Comparison of ENCODE assay signal across 40 mouse cellular contexts in genomic region chr6:55189406-55189805, GRCm38 (mm10). TPM values are rescaled to one million over a fixed set of nuclear protein-coding genes. Genes with fewer than 3 reads are reported as not detected.
"Had no signal": no experiment of that assay in that cellular context is flagged by ENCODE, and none has a peak within 500 bp of the region (broad histone marks: within the 10 kb centered on the region; RNA-seq: fewer than 3 reads in every experiment).

No protein-coding gene starts in this region.

- H3K27me3 ChIP-seq: limb, embryonic 12.5 days; limb, embryonic 13.5 days; limb, embryonic 15.5 days; liver, embryonic 12.5 days; liver, embryonic 13.5 days; liver, embryonic 15.5 days; lung, embryonic 15.5 days; midbrain, embryonic 12.5 days; midbrain, embryonic 13.5 days; midbrain, embryonic 15.5 days; neural tube, embryonic 12.5 days had no signal

- H3K9me3 ChIP-seq: limb, embryonic 10.5 days; limb, embryonic 12.5 days; limb, embryonic 13.5 days; limb, embryonic 15.5 days; liver, embryonic 12.5 days; liver, embryonic 13.5 days; liver, embryonic 15.5 days; lung, embryonic 15.5 days; midbrain, embryonic 12.5 days; midbrain, embryonic 13.5 days; midbrain, embryonic 15.5 days; neural tube, embryonic 12.5 days had no signal

- DNase-seq: left cerebral cortex, postnatal 4 days; liver; liver, embryonic 13.5 days; lung, adult 18-20 months; lung, adult 2 months; lung, embryonic 14.5 days; lung, postnatal 10 days; lung, postnatal 14 days; lung, postnatal 36 days; lung, postnatal 4 days; midbrain, embryonic 14.5 days had no signal

- H3K9ac ChIP-seq: limb, embryonic 12.5 days; limb, embryonic 13.5 days; limb, embryonic 15.5 days; liver, embryonic 12.5 days; liver, embryonic 13.5 days; liver, embryonic 14.5 days; liver, embryonic 15.5 days; lung, embryonic 14.5 days; lung, embryonic 15.5 days; midbrain, embryonic 12.5 days; midbrain, embryonic 13.5 days; midbrain, embryonic 15.5 days; neural tube, embryonic 12.5 days had no signal

- ATAC-seq: liver, embryonic 12.5 days; lung, postnatal 0 days; midbrain, embryonic 13.5 days; midbrain, embryonic 15.5 days; midbrain, embryonic 16.5 days had no signal

- H3K4me3 ChIP-seq: limb, embryonic 10.5 days; limb, embryonic 12.5 days; limb, embryonic 13.5 days; limb, embryonic 15.5 days; liver, embryonic 12.5 days; liver, embryonic 13.5 days; liver, embryonic 15.5 days; lung, embryonic 15.5 days; megakaryocyte, embryonic 14.5 days; midbrain, embryonic 10.5 days; midbrain, embryonic 12.5 days; midbrain, embryonic 13.5 days; midbrain, embryonic 15.5 days; myocyte; neural tube, embryonic 12.5 days had no signal

- H3K27ac ChIP-seq: limb, embryonic 10.5 days; limb, embryonic 12.5 days; limb, embryonic 13.5 days; limb, embryonic 15.5 days; liver, embryonic 12.5 days; liver, embryonic 13.5 days; liver, embryonic 14.5 days; liver, embryonic 15.5 days; lung, embryonic 15.5 days; macrophage; midbrain, embryonic 10.5 days; midbrain, embryonic 12.5 days; midbrain, embryonic 13.5 days; midbrain, embryonic 15.5 days; neural tube, embryonic 12.5 days had no signal

- H3K4me1 ChIP-seq: limb, embryonic 10.5 days; limb, embryonic 12.5 days; limb, embryonic 13.5 days; limb, embryonic 15.5 days; liver, embryonic 12.5 days; liver, embryonic 13.5 days; liver, embryonic 15.5 days; lung, embryonic 15.5 days; midbrain, embryonic 10.5 days; midbrain, embryonic 12.5 days; midbrain, embryonic 13.5 days; midbrain, embryonic 15.5 days; neural tube, embryonic 12.5 days had no signal

- H3K36me3 ChIP-seq: limb, embryonic 10.5 days; limb, embryonic 12.5 days; limb, embryonic 13.5 days; limb, embryonic 15.5 days; liver, embryonic 12.5 days; liver, embryonic 13.5 days; liver, embryonic 15.5 days; lung, embryonic 15.5 days; midbrain, embryonic 10.5 days; midbrain, embryonic 12.5 days; midbrain, embryonic 13.5 days; midbrain, embryonic 15.5 days; neural tube, embryonic 12.5 days had no signal

- H3K4me2 ChIP-seq: limb, embryonic 12.5 days; limb, embryonic 13.5 days; limb, embryonic 15.5 days; liver, embryonic 11.5 days; liver, embryonic 12.5 days; liver, embryonic 13.5 days; liver, embryonic 15.5 days; lung, embryonic 14.5 days; lung, embryonic 15.5 days; midbrain, embryonic 11.5 days; midbrain, embryonic 12.5 days; midbrain, embryonic 13.5 days; midbrain, embryonic 15.5 days; neural tube, embryonic 12.5 days had no signal

RNA-seq across cellular contexts. Expression of gene Mindy4, which starts 13.8 kb away (rescaled TPM):
- total RNA-seq: monocyte, adult 5-6 weeks had no signal

RNA-seq across cellular contexts. Expression of gene Inmt, which starts 14.6 kb away (rescaled TPM):
- total RNA-seq: left cerebral cortex, postnatal 10 days; left cerebral cortex, postnatal 14 days; left cerebral cortex, postnatal 4 days; megakaryocyte progenitor cell, adult 5-6 weeks; megakaryocyte, adult 5-6 weeks; megakaryocyte-erythroid progenitor cell, adult 5-6 weeks; midbrain, postnatal 0 days; monocyte, adult 5-6 weeks had no signal
- polyA plus RNA-seq: limb, embryonic 12.5 days; macrophage; midbrain, embryonic 12.5 days; midbrain, embryonic 13.5 days; midbrain, embryonic 14.5 days; midbrain, embryonic 15.5 days; midbrain, embryonic 16.5 days; midbrain, postnatal 0 days; myocyte; neural tube, embryonic 11.5 days; neural tube, embryonic 12.5 days had no signal

RNA-seq across cellular contexts. Expression of gene Crhr2, which starts 56.6 kb away (rescaled TPM):
- total RNA-seq: megakaryocyte progenitor cell, adult 5-6 weeks; megakaryocyte, adult 5-6 weeks; megakaryocyte-erythroid progenitor cell, adult 5-6 weeks; monocyte, adult 5-6 weeks had no signal
- polyA plus RNA-seq: limb, embryonic 11.5 days; limb, embryonic 12.5 days; lung, embryonic 14.5 days; macrophage; myocyte had no signal
